Mouse (Mus musculus): ENCODE results near the gene Cblb. TPM values are rescaled to one million over a fixed set of nuclear protein-coding genes. Genes with fewer than 3 reads are reported as not detected.

Gene Cblb
- polyA plus RNA-seq, 1 experiment from 2014 or later: 28.9 TPM

GRCm38 (mm10) chr16:52043380-52044117 is 12.5 kb downstream of the Cblb start:
- H3K4me3 ChIP-seq: no peak overlapping the region
- WGBS: 84% methylated on average over 11 of the region's 11 CpGs
- no peaks in the 10 kb centered on the region for H3K9me3 ChIP-seq
- peaks cover 6% of the 10 kb centered on the region for H3K4me1 ChIP-seq
- no peaks in the 10 kb centered on the region for H3K27me3 ChIP-seq (replicated peaks; ENCODE audit: low read depth, poor library complexity, severe bottlenecking)
- H3K27ac ChIP-seq (replicated peaks): no peak overlapping the region
- H3K36me3 ChIP-seq (replicated peaks): peaks cover 57% of the 10 kb centered on the region
- DNase-seq (ENCODE audit: low spot score): no peak

- WGBS: 96% methylated on average over 7 of the region's 7 CpGs
- no peaks in the 10 kb centered on the region for H3K27me3 ChIP-seq (replicated peaks; ENCODE audit: low read depth, poor library complexity, severe bottlenecking)
- peaks cover 6% of the 10 kb centered on the region for H3K4me1 ChIP-seq
- no peaks in the 10 kb centered on the region for H3K9me3 ChIP-seq
- H3K27ac ChIP-seq (replicated peaks): no peak overlapping the region
- no peak overlapping the region for H3K4me3 ChIP-seq
- peaks cover 57% of the 10 kb centered on the region for H3K36me3 ChIP-seq (replicated peaks)
- no peak for DNase-seq (ENCODE audit: low spot score)
These were observed 13.5 kb downstream of the Cblb start for GRCm38 (mm10) chr16:52044518-52044917.

GRCm38 (mm10) chr16:52044985-52045384 is 14.0 kb downstream of the Cblb start:
- no peak for DNase-seq (ENCODE audit: low spot score)
- Histone ChIP-seq H3K4me3 (no peak overlapping the region), H3K4me1 (peaks cover 6% of the 10 kb centered on the region), H3K27ac (replicated peaks) (no peak overlapping the region), H3K36me3 (replicated peaks) (peaks cover 57% of the 10 kb centered on the region), H3K9me3 (no peaks in the 10 kb centered on the region), H3K27me3 (replicated peaks; ENCODE audit: low read depth, poor library complexity, severe bottlenecking) (no peaks in the 10 kb centered on the region)
- WGBS: 93% methylated on average over 4 of the region's 4 CpGs

- 95% methylated on average over 4 of the region's 4 CpGs for WGBS
These were observed 15.4 kb downstream of the Cblb start for GRCm38 (mm10) chr16:52046464-52046863.

GRCm38 (mm10) chr16:52051106-52051505 is 20.1 kb downstream of the Cblb start:
- Histone ChIP-seq H3K4me3 (no peak overlapping the region), H3K27me3 (replicated peaks; ENCODE audit: low read depth, poor library complexity, severe bottlenecking) (no peaks in the 10 kb centered on the region), H3K9me3 (no peaks in the 10 kb centered on the region), H3K4me1 (peaks cover 19% of the 10 kb centered on the region; the same call in 1 of the 2 replicates), H3K36me3 (replicated peaks) (peaks cover 67% of the 10 kb centered on the region), H3K27ac (replicated peaks) (no peak overlapping the region)
- DNase-seq (ENCODE audit: low spot score): no peak
- 93% methylated on average over 8 of the region's 8 CpGs for WGBS

More at GRCm38 (mm10) chr16:52046464-52046863, 15.4 kb downstream of the Cblb start:
- H3K4me3 ChIP-seq: no peak overlapping the region
- H3K27ac ChIP-seq (replicated peaks): no peak overlapping the region
- H3K4me1 ChIP-seq: peaks cover 6% of the 10 kb centered on the region
- no peaks in the 10 kb centered on the region for H3K9me3 ChIP-seq
- H3K36me3 ChIP-seq (replicated peaks): peaks cover 61% of the 10 kb centered on the region
- H3K27me3 ChIP-seq (replicated peaks; ENCODE audit: low read depth, poor library complexity, severe bottlenecking): no peaks in the 10 kb centered on the region
- DNase-seq (ENCODE audit: low spot score): no peak

- DNase-seq (ENCODE audit: low spot score): no peak
- Histone ChIP-seq H3K27me3 (replicated peaks; ENCODE audit: low read depth, poor library complexity, severe bottlenecking) (no peaks in the 10 kb centered on the region), H3K36me3 (replicated peaks) (peaks cover 66% of the 10 kb centered on the region), H3K4me1 (peaks cover 26% of the 10 kb centered on the region), H3K4me3 (no peak overlapping the region), H3K9me3 (no peaks in the 10 kb centered on the region), H3K27ac (replicated peaks) (no peak overlapping the region)
- WGBS: 71% methylated on average over 5 of the region's 5 CpGs
These were observed 21.7 kb downstream of the Cblb start for GRCm38 (mm10) chr16:52052734-52053133.

GRCm38 (mm10) chr16:52055236-52055635 is 24.2 kb downstream of the Cblb start:
- Histone ChIP-seq H3K4me1 (peaks cover 42% of the 10 kb centered on the region), H3K27me3 (replicated peaks; ENCODE audit: low read depth, poor library complexity, severe bottlenecking) (no peaks in the 10 kb centered on the region)

GRCm38 (mm10) chr16:52056164-52056563 is 25.1 kb downstream of the Cblb start:
- no peaks in the 10 kb centered on the region for H3K9me3 ChIP-seq
- DNase-seq (ENCODE audit: low spot score): no peak
- WGBS: 85% methylated on average over 4 of the region's 4 CpGs
- no peak overlapping the region for H3K27ac ChIP-seq (replicated peaks)
- H3K4me1 ChIP-seq: peaks cover 51% of the 10 kb centered on the region
- peaks cover 45% of the 10 kb centered on the region for H3K36me3 ChIP-seq (replicated peaks)
- no peaks in the 10 kb centered on the region for H3K27me3 ChIP-seq (replicated peaks; ENCODE audit: low read depth, poor library complexity, severe bottlenecking)
- no peak overlapping the region for H3K4me3 ChIP-seq

More at GRCm38 (mm10) chr16:52055236-52055635, 24.2 kb downstream of the Cblb start:
- no peak for DNase-seq (ENCODE audit: low spot score)
- Histone ChIP-seq H3K9me3 (no peaks in the 10 kb centered on the region), H3K4me3 (no peak overlapping the region), H3K27ac (replicated peaks) (no peak overlapping the region), H3K36me3 (replicated peaks) (peaks cover 52% of the 10 kb centered on the region)
- 94% methylated on average over 3 of the region's 3 CpGs for WGBS

- H3K36me3 ChIP-seq (replicated peaks): peaks cover 37% of the 10 kb centered on the region
- no peak overlapping the region for H3K27ac ChIP-seq (replicated peaks)
- peaks cover 57% of the 10 kb centered on the region for H3K4me1 ChIP-seq
- H3K9me3 ChIP-seq: no peaks in the 10 kb centered on the region
- no peaks in the 10 kb centered on the region for H3K27me3 ChIP-seq (replicated peaks; ENCODE audit: low read depth, poor library complexity, severe bottlenecking)
- no peak overlapping the region for H3K4me3 ChIP-seq
- 89% methylated on average over 2 of the region's 2 CpGs for WGBS
- DNase-seq (ENCODE audit: low spot score): no peak
These were observed 26.3 kb downstream of the Cblb start for GRCm38 (mm10) chr16:52057335-52057734.

- no peak for DNase-seq (ENCODE audit: low spot score)
- Histone ChIP-seq H3K9me3 (no peaks in the 10 kb centered on the region), H3K4me1 (peaks cover 53% of the 10 kb centered on the region), H3K36me3 (replicated peaks) (peaks cover 38% of the 10 kb centered on the region), H3K27ac (replicated peaks) (no peak overlapping the region), H3K27me3 (replicated peaks; ENCODE audit: low read depth, poor library complexity, severe bottlenecking) (no peaks in the 10 kb centered on the region), H3K4me3 (no peak overlapping the region)
- 85% methylated on average over 4 of the region's 4 CpGs for WGBS
These were observed 28.5 kb downstream of the Cblb start for GRCm38 (mm10) chr16:52059535-52059934.

- no peak overlapping the region for H3K27ac ChIP-seq (replicated peaks)
- 82% methylated on average over 17 of the region's 17 CpGs for WGBS
- no peak overlapping the region for H3K4me3 ChIP-seq
- peaks cover 48% of the 10 kb centered on the region for H3K4me1 ChIP-seq
- no peaks in the 10 kb centered on the region for H3K27me3 ChIP-seq (replicated peaks; ENCODE audit: low read depth, poor library complexity, severe bottlenecking)
- H3K36me3 ChIP-seq (replicated peaks): peaks cover 34% of the 10 kb centered on the region
- H3K9me3 ChIP-seq: no peaks in the 10 kb centered on the region
- no peak for DNase-seq (ENCODE audit: low spot score)
These were observed 29.2 kb downstream of the Cblb start for GRCm38 (mm10) chr16:52060100-52060719.

GRCm38 (mm10) chr16:52061015-52061481 is 30.0 kb downstream of the Cblb start:
- WGBS: 50% methylated on average over 4 of the region's 4 CpGs
- no peak overlapping the region for H3K4me3 ChIP-seq
- H3K9me3 ChIP-seq: no peaks in the 10 kb centered on the region
- peaks cover 28% of the 10 kb centered on the region for H3K36me3 ChIP-seq (replicated peaks)
- H3K27ac ChIP-seq (replicated peaks): no peak overlapping the region
- no peak for DNase-seq (ENCODE audit: low spot score)
- H3K27me3 ChIP-seq (replicated peaks; ENCODE audit: low read depth, poor library complexity, severe bottlenecking): no peaks in the 10 kb centered on the region
- peaks cover 44% of the 10 kb centered on the region for H3K4me1 ChIP-seq

Data from embryonic facial prominence, embryonic 10.5 days (tissue).